Mouse (Mus musculus): Measurements from ENCODE around the gene Sh3bgrl. TPM values are rescaled to one million over a fixed set of nuclear protein-coding genes. Genes with fewer than 3 reads are reported as not detected.
A peak's percentile ranks its signal among the peaks of the same experiment; 100 is the strongest.
"Not testable (repeated sequence)": the region's sequence is repeated elsewhere in the genome, so short reads cannot be mapped to it uniquely, and the experiment has no call there.

Sh3bgrl gene
- 185 and 229 TPM in 2 replicates for polyA plus RNA-seq (2014; fragmentation: Nextera tagmentation; extraction: Ambion mirVana)

DNA sequence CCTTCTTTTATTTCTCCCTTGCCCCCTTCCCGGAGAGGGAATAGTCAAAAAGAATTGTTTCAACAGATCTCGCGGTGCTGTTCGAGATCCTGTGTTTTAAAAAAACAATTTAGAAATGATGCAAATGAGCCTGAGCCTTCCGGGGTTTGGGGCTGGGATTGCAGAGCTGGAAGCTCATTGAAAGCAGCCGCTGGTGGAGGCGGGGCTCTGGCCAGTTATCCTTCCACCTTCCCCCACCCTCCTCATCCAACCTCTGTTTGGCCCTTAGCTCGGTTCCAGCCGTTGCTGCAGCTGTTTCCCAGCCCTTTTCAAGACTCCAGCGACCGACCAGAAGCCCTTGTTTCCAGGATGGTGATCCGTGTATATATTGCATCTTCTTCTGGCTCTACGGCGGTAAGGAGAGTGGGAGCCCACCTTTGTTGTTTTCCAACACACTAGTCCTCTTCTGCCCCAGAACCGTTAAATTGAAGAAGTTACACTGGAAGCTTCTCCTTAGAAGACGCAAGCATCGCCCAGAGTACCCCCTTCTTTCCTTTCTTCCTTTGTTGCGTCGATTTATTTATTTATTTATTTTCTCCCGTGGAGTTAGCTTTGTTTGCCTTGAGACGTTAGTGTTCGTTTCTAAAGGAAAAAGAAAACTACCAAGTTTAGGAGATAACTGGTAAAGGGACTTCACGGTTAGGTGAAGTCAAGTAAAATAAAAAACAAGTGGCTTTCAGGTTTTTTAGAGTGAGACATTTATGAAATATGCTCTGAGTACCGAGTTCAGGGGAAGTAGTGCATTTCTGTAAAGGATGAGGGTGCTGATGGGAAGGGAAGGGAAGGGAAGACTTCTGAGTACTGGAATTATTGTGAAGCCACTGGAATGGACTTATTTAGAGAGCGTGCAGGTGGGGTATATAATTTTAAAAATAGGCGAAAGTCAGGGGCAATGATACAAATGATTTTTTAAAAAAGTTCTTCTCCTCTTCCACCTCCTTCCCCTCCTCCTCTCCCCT, at the start of gene Sh3bgrl:
Gene Sh3bgrl, plus strand, starts transcription at position 121 of the 998 bp plus-strand sequence.
- DNase-seq (ENCODE audit: low spot score, missing footprints): peak; percentile 95
- H3K9ac ChIP-seq (ENCODE audit: low read length): peak within 1 kb of the TSS; percentile 74
- no peaks in the 10 kb centered on the region for H3K36me3 ChIP-seq (ENCODE audit: control insufficient read depth, insufficient read depth, low read length)
- no peaks in the 10 kb centered on the region for H3K9me3 ChIP-seq (ENCODE audit: control insufficient read depth, low read length)
- H3K27me3 ChIP-seq (ENCODE audit: control insufficient read depth, insufficient read depth, low read length): no peaks in the 10 kb centered on the region
- ATAC-seq (ENCODE audit: low FRiP score): peak; percentile 99
- H3K4me2 ChIP-seq: peak within 1 kb of the TSS; percentile 40
- no peaks in the 10 kb centered on the region for H3K4me1 ChIP-seq (ENCODE audit: control insufficient read depth, insufficient read depth, low read length)
- H3K4me3 ChIP-seq (ENCODE audit: low read depth, low read length): peak within 1 kb of the TSS; percentile 43
- peak within 1 kb of the TSS; percentile 89 for H3K27ac ChIP-seq (ENCODE audit: low read depth, low read length)
- WGBS: 9% methylated on average over 26 of the region's 26 CpGs

DNA sequence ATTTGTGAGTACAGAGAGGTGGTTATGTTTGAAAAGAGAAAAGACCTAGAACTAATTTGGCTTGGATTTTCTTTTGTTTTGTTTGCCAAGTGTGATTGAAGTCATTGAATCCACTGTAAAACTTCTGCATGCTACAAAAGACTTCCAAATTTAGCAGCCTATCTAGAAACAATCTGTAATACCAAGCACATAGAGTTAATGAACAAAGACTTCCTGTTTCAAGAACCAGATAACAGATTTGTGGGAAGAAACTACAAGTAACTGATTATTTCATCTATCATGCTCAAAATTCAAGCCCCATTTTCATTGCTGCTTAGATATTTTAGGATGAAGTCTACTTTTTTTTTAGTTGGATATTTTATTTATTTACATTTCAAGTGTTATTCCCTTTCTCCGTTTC, 47.4 kb upstream of the Sh3bgrl start:
- H3K9ac ChIP-seq (ENCODE audit: low read length): no peak overlapping the region
- no peaks in the 10 kb centered on the region for H3K27me3 ChIP-seq (ENCODE audit: control insufficient read depth, insufficient read depth, low read length)
- no peaks in the 10 kb centered on the region for H3K36me3 ChIP-seq (ENCODE audit: control insufficient read depth, insufficient read depth, low read length)
- no peak for DNase-seq (ENCODE audit: low spot score, missing footprints)
- 67% methylated on average over 1 of the region's 1 CpGs for WGBS
- no peaks in the 10 kb centered on the region for H3K9me3 ChIP-seq (ENCODE audit: control insufficient read depth, low read length)
- no peaks in the 10 kb centered on the region for H3K4me1 ChIP-seq (ENCODE audit: control insufficient read depth, insufficient read depth, low read length)
- no peak overlapping the region for H3K4me3 ChIP-seq (ENCODE audit: low read depth, low read length)
- no peak overlapping the region for H3K27ac ChIP-seq (ENCODE audit: low read depth, low read length)
- H3K4me2 ChIP-seq: no peak overlapping the region
- no peak for ATAC-seq (ENCODE audit: low FRiP score)

DNA sequence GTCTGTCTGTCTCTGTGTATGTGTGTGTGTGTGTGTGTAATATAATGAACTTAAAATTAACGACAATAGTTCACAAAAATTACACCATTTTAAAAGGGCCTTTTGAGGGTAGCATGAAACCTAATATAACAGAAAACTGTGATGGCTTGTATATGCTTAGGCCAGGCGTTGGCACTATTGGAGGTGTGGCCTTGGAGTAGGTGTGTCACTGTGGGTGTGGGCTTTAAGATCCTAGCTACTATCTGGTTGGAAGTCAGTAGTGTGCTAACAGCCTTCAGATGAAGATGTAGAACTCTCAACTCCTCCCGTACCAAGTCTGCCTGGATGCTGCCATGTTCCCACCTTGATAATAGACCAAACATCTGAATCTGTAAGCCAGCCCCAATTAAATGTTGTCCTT, 23.4 kb upstream of the Sh3bgrl start:
- Histone ChIP-seq H3K9ac (ENCODE audit: low read length) (no peak overlapping the region), H3K36me3 (ENCODE audit: control insufficient read depth, insufficient read depth, low read length) (no peaks in the 10 kb centered on the region), H3K4me2 (no peak overlapping the region), H3K4me3 (ENCODE audit: low read depth, low read length) (no peak overlapping the region), H3K27ac (ENCODE audit: low read depth, low read length) (no peak overlapping the region), H3K27me3 (ENCODE audit: control insufficient read depth, insufficient read depth, low read length) (no peaks in the 10 kb centered on the region), H3K9me3 (ENCODE audit: control insufficient read depth, low read length) (no peaks in the 10 kb centered on the region), H3K4me1 (ENCODE audit: control insufficient read depth, insufficient read depth, low read length) (no peaks in the 10 kb centered on the region)
- ATAC-seq (ENCODE audit: low FRiP score) (no peak), DNase-seq (ENCODE audit: low spot score, missing footprints) (no peak)
- WGBS: 79% methylated on average over 3 of the region's 3 CpGs

DNA sequence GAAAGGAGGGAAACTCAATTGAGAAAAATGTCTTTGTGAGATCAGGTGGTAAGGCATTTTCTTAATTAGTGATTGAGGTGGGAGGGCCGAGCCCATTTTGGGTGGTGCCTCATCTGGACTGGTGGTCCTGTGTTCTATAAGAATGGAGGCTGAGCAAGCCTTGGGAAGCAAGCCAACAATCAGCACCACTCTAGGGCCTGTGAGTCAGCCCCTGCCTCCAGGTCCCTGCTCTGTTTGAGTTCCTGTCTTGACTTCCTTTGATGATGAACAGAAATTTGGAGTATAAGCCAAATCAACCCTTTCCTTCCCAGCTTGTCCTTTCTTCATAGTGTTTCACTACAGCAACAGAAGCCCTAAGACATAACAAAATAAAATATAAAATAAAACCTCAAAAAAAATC, 19.4 kb upstream of the Sh3bgrl start:
- Histone ChIP-seq H3K4me2 (no peak overlapping the region), H3K9ac (ENCODE audit: low read length) (no peak overlapping the region), H3K4me1 (ENCODE audit: control insufficient read depth, insufficient read depth, low read length) (no peaks in the 10 kb centered on the region), H3K27ac (ENCODE audit: low read depth, low read length) (no peak overlapping the region), H3K36me3 (ENCODE audit: control insufficient read depth, insufficient read depth, low read length) (no peaks in the 10 kb centered on the region), H3K9me3 (ENCODE audit: control insufficient read depth, low read length) (no peaks in the 10 kb centered on the region), H3K4me3 (ENCODE audit: low read depth, low read length) (no peak overlapping the region), H3K27me3 (ENCODE audit: control insufficient read depth, insufficient read depth, low read length) (no peaks in the 10 kb centered on the region)
- no peak for ATAC-seq (ENCODE audit: low FRiP score)
- no peak for DNase-seq (ENCODE audit: low spot score, missing footprints)
- WGBS: 89% methylated on average over 1 of the region's 1 CpGs

DNA sequence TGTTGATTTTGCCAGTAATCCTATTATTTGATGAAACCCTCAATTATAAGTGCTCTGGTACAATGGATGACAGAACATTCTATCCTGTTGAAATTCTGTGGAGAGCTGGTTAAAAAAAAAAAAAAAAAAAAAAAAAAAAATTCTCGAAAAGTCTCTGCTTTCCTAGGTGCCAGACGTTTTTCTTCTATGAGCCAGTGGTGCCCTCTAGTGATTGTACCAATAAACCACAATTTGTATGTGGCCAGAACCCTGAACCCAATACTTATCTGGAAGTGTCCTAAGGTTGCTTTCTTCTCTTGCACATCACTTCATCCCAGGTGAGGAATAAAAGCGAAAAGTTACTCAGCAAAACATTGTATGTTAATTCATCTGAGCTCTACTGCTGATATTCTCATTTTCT, 18.8 kb upstream of the Sh3bgrl start:
- Histone ChIP-seq H3K27me3 (ENCODE audit: control insufficient read depth, insufficient read depth, low read length) (no peaks in the 10 kb centered on the region), H3K9me3 (ENCODE audit: control insufficient read depth, low read length) (no peaks in the 10 kb centered on the region), H3K36me3 (ENCODE audit: control insufficient read depth, insufficient read depth, low read length) (no peaks in the 10 kb centered on the region), H3K4me3 (ENCODE audit: low read depth, low read length) (no peak overlapping the region), H3K9ac (ENCODE audit: low read length) (no peak overlapping the region), H3K4me2 (no peak overlapping the region), H3K4me1 (ENCODE audit: control insufficient read depth, insufficient read depth, low read length) (no peaks in the 10 kb centered on the region), H3K27ac (ENCODE audit: low read depth, low read length) (no peak overlapping the region)
- DNase-seq (ENCODE audit: low spot score, missing footprints) (no peak), ATAC-seq (ENCODE audit: low FRiP score) (no peak)
- WGBS: 18% methylated on average over 3 of the region's 3 CpGs

DNA sequence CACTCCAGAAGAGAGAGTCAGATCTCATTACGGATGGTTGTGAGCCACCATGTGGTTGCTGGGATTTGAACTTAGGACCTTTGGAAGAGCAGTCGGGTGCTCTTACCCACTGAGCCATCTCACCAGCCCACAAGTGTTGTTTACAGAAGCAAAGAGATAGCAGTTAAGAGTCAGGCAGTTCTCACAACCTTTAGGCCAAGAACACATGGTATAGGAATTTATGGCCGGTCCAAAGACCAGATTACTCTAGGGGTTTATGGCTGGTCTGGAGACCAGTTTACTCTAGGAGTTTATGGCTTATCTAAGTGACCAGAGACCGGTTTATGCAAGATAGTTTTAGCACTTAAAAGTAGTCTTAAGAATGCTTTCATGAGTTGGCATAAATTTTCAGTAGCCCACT, 15.8 kb upstream of the Sh3bgrl start:
- not testable (repeated sequence) for H3K4me3 ChIP-seq (ENCODE audit: low read depth, low read length); H3K27me3 ChIP-seq (ENCODE audit: control insufficient read depth, insufficient read depth, low read length); ATAC-seq (ENCODE audit: low FRiP score); H3K4me2 ChIP-seq; H3K9me3 ChIP-seq (ENCODE audit: control insufficient read depth, low read length); H3K9ac ChIP-seq (ENCODE audit: low read length); H3K36me3 ChIP-seq (ENCODE audit: control insufficient read depth, insufficient read depth, low read length); DNase-seq (ENCODE audit: low spot score, missing footprints); H3K27ac ChIP-seq (ENCODE audit: low read depth, low read length); H3K4me1 ChIP-seq (ENCODE audit: control insufficient read depth, insufficient read depth, low read length)
- 87% methylated on average over 4 of the region's 4 CpGs for WGBS

DNA sequence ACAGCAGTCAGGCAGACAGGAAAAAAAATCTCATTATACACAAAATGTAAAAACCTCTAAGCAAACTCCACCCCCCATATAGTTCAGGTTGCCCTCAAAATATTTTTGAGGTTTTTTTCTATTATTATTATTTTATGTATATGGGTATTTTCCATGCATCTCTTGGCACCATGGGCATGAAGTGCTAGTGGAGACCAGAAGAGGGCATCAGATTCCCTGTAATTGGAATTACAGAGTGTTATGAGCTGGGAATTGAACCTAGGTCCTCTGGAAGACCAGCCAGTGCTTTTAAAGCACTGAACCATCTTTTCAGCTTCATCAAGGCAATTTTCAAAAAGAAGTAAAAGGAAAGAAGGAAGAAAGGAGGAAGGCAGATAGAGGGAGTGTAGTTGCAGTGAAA, 8.1 kb upstream of the Sh3bgrl start:
- no peak overlapping the region for H3K4me2 ChIP-seq
- H3K27ac ChIP-seq (ENCODE audit: low read depth, low read length): no peak overlapping the region
- no peak for DNase-seq (ENCODE audit: low spot score, missing footprints)
- no peaks in the 10 kb centered on the region for H3K4me1 ChIP-seq (ENCODE audit: control insufficient read depth, insufficient read depth, low read length)
- H3K27me3 ChIP-seq (ENCODE audit: control insufficient read depth, insufficient read depth, low read length): no peaks in the 10 kb centered on the region
- H3K36me3 ChIP-seq (ENCODE audit: control insufficient read depth, insufficient read depth, low read length): no peaks in the 10 kb centered on the region
- H3K9me3 ChIP-seq (ENCODE audit: control insufficient read depth, low read length): no peaks in the 10 kb centered on the region
- no peak for ATAC-seq (ENCODE audit: low FRiP score)
- H3K4me3 ChIP-seq (ENCODE audit: low read depth, low read length): no peak overlapping the region
- no peak overlapping the region for H3K9ac ChIP-seq (ENCODE audit: low read length)

DNA sequence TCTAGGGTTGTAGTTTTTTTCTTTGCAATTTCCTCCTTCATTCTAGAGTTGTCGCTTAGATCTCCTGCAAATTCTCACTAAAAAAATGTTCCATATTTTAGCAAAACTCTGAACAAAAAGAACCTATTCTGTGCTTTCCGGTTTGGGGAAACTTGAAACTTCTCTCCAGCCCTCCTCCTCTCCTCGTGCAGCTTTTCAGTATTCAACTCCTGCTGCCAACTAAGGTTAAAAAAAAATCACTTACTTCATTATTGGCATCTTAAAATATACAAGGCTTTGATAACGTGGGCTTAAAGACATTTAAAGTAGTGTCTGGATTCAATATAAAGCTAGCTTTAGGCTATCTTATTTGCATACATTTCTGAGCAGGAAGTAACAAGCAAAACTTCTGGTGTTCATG, 365 bp upstream of the Sh3bgrl start:
- Histone ChIP-seq H3K9me3 (ENCODE audit: control insufficient read depth, low read length) (no peaks in the 10 kb centered on the region), H3K9ac (ENCODE audit: low read length) (peak overlapping the region; percentile 27; the same call in 1 of the 2 replicates), H3K4me1 (ENCODE audit: control insufficient read depth, insufficient read depth, low read length) (no peaks in the 10 kb centered on the region), H3K4me3 (ENCODE audit: low read depth, low read length) (peak overlapping the region; percentile 43), H3K27me3 (ENCODE audit: control insufficient read depth, insufficient read depth, low read length) (no peaks in the 10 kb centered on the region), H3K27ac (ENCODE audit: low read depth, low read length) (peak overlapping the region; percentile 89; the same call in 1 of the 2 replicates), H3K4me2 (peak overlapping the region; percentile 28; the same call in 1 of the 2 replicates), H3K36me3 (ENCODE audit: control insufficient read depth, insufficient read depth, low read length) (no peaks in the 10 kb centered on the region)
- 16% methylated on average over 4 of the region's 4 CpGs for WGBS
- ATAC-seq (ENCODE audit: low FRiP score) (no peak; the same call in 1 of the 2 replicates), DNase-seq (ENCODE audit: low spot score, missing footprints) (peak; percentile 92)

DNA sequence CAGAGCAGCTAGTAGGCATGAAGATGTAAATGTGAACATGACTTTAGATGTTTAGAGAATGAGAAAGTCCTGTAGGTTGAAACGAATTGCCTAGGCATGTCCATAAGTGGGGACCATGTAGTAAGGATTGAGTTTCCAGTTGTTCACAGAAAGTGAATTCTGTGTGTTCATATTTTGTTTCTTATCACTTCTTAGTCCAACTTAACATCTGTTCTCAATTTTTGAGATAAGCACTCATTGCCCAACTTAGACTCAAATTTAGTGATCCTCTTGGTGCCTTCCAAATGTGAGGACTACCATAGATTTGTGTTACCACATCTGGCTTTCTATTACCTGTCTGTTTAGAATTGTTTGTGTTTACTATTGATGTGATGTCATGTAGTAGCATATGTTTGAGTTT, 3.3 kb downstream of the Sh3bgrl start:
- no peak overlapping the region for H3K4me2 ChIP-seq
- H3K4me3 ChIP-seq (ENCODE audit: low read depth, low read length): no peak overlapping the region
- no peak overlapping the region for H3K27ac ChIP-seq (ENCODE audit: low read depth, low read length)
- no peaks in the 10 kb centered on the region for H3K9me3 ChIP-seq (ENCODE audit: control insufficient read depth, low read length)
- H3K4me1 ChIP-seq (ENCODE audit: control insufficient read depth, insufficient read depth, low read length): no peaks in the 10 kb centered on the region
- H3K27me3 ChIP-seq (ENCODE audit: control insufficient read depth, insufficient read depth, low read length): no peaks in the 10 kb centered on the region
- no peak overlapping the region for H3K9ac ChIP-seq (ENCODE audit: low read length)
- DNase-seq (ENCODE audit: low spot score, missing footprints) (no peak), ATAC-seq (ENCODE audit: low FRiP score) (no peak)
- H3K36me3 ChIP-seq (ENCODE audit: control insufficient read depth, insufficient read depth, low read length): no peaks in the 10 kb centered on the region
- WGBS: 87% methylated on average over 1 of the region's 1 CpGs

Measured in midbrain, embryonic 11.5 days (tissue).